ENCODE assay signal across 25 mouse cellular contexts in genomic region chr5:87532288-87532687, GRCm38 (mm10). TPM values are rescaled to one million over a fixed set of nuclear protein-coding genes. Genes with fewer than 3 reads are reported as not detected.
DNase-seq lines count a peak whose midpoint lies in the region; ATAC-seq lines count a peak whose summit lies in the region.
"Had no signal": no experiment of that assay in that cellular context is flagged by ENCODE, and none has a peak within 500 bp of the region (broad histone marks: within the 10 kb centered on the region; RNA-seq: fewer than 3 reads in every experiment).

No protein-coding gene starts in this region.

- peak; percentile 86 for ATAC-seq in kidney, embryonic 16.5 days (ENCODE audit: low FRiP score, low TSS enrichment)
- ATAC-seq in liver, embryonic 13.5 days (ENCODE audit: low read depth) = peak; percentile 67; the same call in 1 of the 2 replicates
- peak; percentile 87; the same call in 1 of the 2 replicates for ATAC-seq in stomach, embryonic 16.5 days (ENCODE audit: insufficient read depth, low FRiP score)
- ATAC-seq: forebrain, postnatal 0 days; lung, postnatal 0 days had no signal

- H3K4me2 ChIP-seq in kidney, embryonic 16.5 days (replicated peaks; ENCODE audit: low read depth, low read length) = no peak overlapping the region
- H3K4me2 ChIP-seq in liver, embryonic 13.5 days = no peak overlapping the region
- H3K4me2 ChIP-seq in stomach, embryonic 16.5 days (ENCODE audit: low read depth, low read length) = no peak overlapping the region
- H3K4me2 ChIP-seq: heart, embryonic 12.5 days; hindbrain, embryonic 15.5 days; midbrain, embryonic 12.5 days; neural tube, embryonic 13.5 days had no signal

- peak; percentile 48 for DNase-seq in kidney, adult 11 months
- no peak for DNase-seq in kidney, postnatal 10 days
- no peak for DNase-seq in liver, embryonic 13.5 days
- no peak for DNase-seq in spleen, postnatal 36 days (ENCODE audit: low spot score in 2 of 2)
- DNase-seq in urinary bladder, postnatal 25 days (ENCODE audit: low spot score) = no peak
- DNase-seq in gastrocnemius, adult 18-20 months (ENCODE audit: low spot score) = no peak
- DNase-seq: adrenal gland, adult 2 months; cerebellum, adult 2 months; cerebellum, postnatal 36 days; forebrain, postnatal 0 days; gastrocnemius, adult 2 months; heart, postnatal 36 days had no signal

- H3K36me3 ChIP-seq in kidney, embryonic 16.5 days (ENCODE audit: insufficient read depth, low read length) = no peaks in the 10 kb centered on the region
- no peaks in the 10 kb centered on the region for H3K36me3 ChIP-seq in liver, embryonic 13.5 days
- no peaks in the 10 kb centered on the region for H3K36me3 ChIP-seq in stomach, embryonic 16.5 days (ENCODE audit: control insufficient read depth, insufficient read depth, low read length)
- H3K36me3 ChIP-seq: forebrain, embryonic 10.5 days; heart, embryonic 12.5 days; hindbrain, embryonic 15.5 days; midbrain, embryonic 12.5 days; neural tube, embryonic 13.5 days had no signal

- H3K4me1 ChIP-seq in kidney, embryonic 16.5 days (ENCODE audit: insufficient read depth, low read length) = 0 out of 2 replicates have a peak, but pooled peaks cover 6% of the 10 kb centered on the region
- H3K4me1 ChIP-seq in liver, embryonic 13.5 days (replicated peaks) = no peaks in the 10 kb centered on the region
- no peaks in the 10 kb centered on the region for H3K4me1 ChIP-seq in stomach, embryonic 16.5 days (ENCODE audit: control insufficient read depth, insufficient read depth, low read length)
- H3K4me1 ChIP-seq: heart, embryonic 12.5 days; hindbrain, embryonic 15.5 days; midbrain, embryonic 12.5 days; neural tube, embryonic 13.5 days had no signal

- H3K4me3 ChIP-seq in kidney, embryonic 16.5 days (ENCODE audit: low read length) = no peak overlapping the region
- no peak overlapping the region for H3K4me3 ChIP-seq in liver, embryonic 13.5 days (replicated peaks)
- H3K4me3 ChIP-seq in stomach, embryonic 16.5 days (replicated peaks; ENCODE audit: low read length) = no peak overlapping the region
- H3K4me3 ChIP-seq: forebrain, embryonic 10.5 days; gastrocnemius, adult 2 months; heart, embryonic 12.5 days; hindbrain, embryonic 15.5 days; midbrain, embryonic 12.5 days; neural tube, embryonic 13.5 days had no signal

- H3K9me3 ChIP-seq in kidney, embryonic 16.5 days (ENCODE audit: low read length) = no peaks in the 10 kb centered on the region
- H3K9me3 ChIP-seq in liver, embryonic 13.5 days (replicated peaks) = no peaks in the 10 kb centered on the region
- no peaks in the 10 kb centered on the region for H3K9me3 ChIP-seq in stomach, embryonic 16.5 days (replicated peaks; ENCODE audit: control insufficient read depth, low read length)
- H3K9me3 ChIP-seq: forebrain, embryonic 10.5 days; heart, embryonic 12.5 days; hindbrain, embryonic 15.5 days; midbrain, embryonic 12.5 days; neural tube, embryonic 13.5 days had no signal

- no peak overlapping the region for H3K9ac ChIP-seq in kidney, embryonic 16.5 days (replicated peaks; ENCODE audit: low read length)
- no peak overlapping the region for H3K9ac ChIP-seq in liver, embryonic 13.5 days
- no peak overlapping the region for H3K9ac ChIP-seq in stomach, embryonic 16.5 days (ENCODE audit: low read length)
- H3K9ac ChIP-seq: forebrain, postnatal 0 days; heart, embryonic 12.5 days; hindbrain, embryonic 15.5 days; midbrain, embryonic 12.5 days; neural tube, embryonic 13.5 days had no signal

- 46% methylated on average over 2 of the region's 2 CpGs for WGBS in kidney, embryonic 16.5 days
- WGBS in liver, embryonic 13.5 days (ENCODE audit: insufficient replicate concordance) = 53% methylated on average over 2 of the region's 2 CpGs
- 38% methylated on average over 2 of the region's 2 CpGs for WGBS in stomach, embryonic 16.5 days

- no peaks in the 10 kb centered on the region for H3K27me3 ChIP-seq in kidney, embryonic 16.5 days (ENCODE audit: insufficient read depth, low read length)
- no peaks in the 10 kb centered on the region for H3K27me3 ChIP-seq in liver, embryonic 13.5 days
- no peaks in the 10 kb centered on the region for H3K27me3 ChIP-seq in stomach, embryonic 16.5 days (ENCODE audit: control insufficient read depth, insufficient read depth, low read length)
- H3K27me3 ChIP-seq: heart, embryonic 12.5 days; hindbrain, embryonic 15.5 days; midbrain, embryonic 12.5 days; neural tube, embryonic 13.5 days had no signal

- H3K27ac ChIP-seq in kidney, embryonic 16.5 days (ENCODE audit: low read length) = peak overlapping the region; percentile 58; the same call in 1 of the 2 replicates
- H3K27ac ChIP-seq in liver, embryonic 13.5 days = no peak overlapping the region
- H3K27ac ChIP-seq in stomach, embryonic 16.5 days (ENCODE audit: low read length) = peak overlapping the region; percentile 66; the same call in 1 of the 2 replicates
- H3K27ac ChIP-seq: forebrain, embryonic 10.5 days; gastrocnemius, adult 2 months; hindbrain, embryonic 15.5 days; midbrain, embryonic 12.5 days; neural tube, embryonic 13.5 days had no signal

RNA-seq across cellular contexts. Expression of gene Sult1b1, which starts 5.7 kb away (rescaled TPM):
- polyA plus RNA-seq in kidney, embryonic 16.5 days (2015; fragmentation: Nextera tagmentation; extraction: Ambion mirVana) = 2.1 and 2.3 TPM in 2 replicates
- 0.83 and 0.95 TPM in 2 replicates for polyA plus RNA-seq in liver, embryonic 13.5 days (2015; fragmentation: Nextera tagmentation; extraction: Ambion mirVana)
- 26.6 and 32.3 TPM in 2 replicates for polyA plus RNA-seq in stomach, embryonic 16.5 days (2015; fragmentation: Nextera tagmentation; extraction: Ambion mirVana)
- total RNA-seq in gastrocnemius, adult 18-20 months (2021) = not detected
- total RNA-seq: adrenal gland, adult 2 months; forebrain, postnatal 0 days; gastrocnemius, adult 2 months; granulocyte monocyte progenitor cell, adult 5-6 weeks; heart, postnatal 36 days; layer of hippocampus, postnatal 14 days; left cerebral cortex, postnatal 10 days; megakaryocyte progenitor cell, adult 5-6 weeks had no signal
- polyA plus RNA-seq: adrenal gland, adult 2 months; cerebellum, adult 2 months; forebrain, embryonic 10.5 days; forebrain, postnatal 0 days; heart, embryonic 12.5 days; hindbrain, embryonic 15.5 days; limb, embryonic 14.5 days; lung, postnatal 0 days; midbrain, embryonic 12.5 days; neural tube, embryonic 13.5 days had no signal

RNA-seq across cellular contexts. Expression of gene Sult1d1, which starts 36.5 kb away (rescaled TPM):
- 66.8 and 72.1 TPM in 2 replicates for polyA plus RNA-seq in kidney, embryonic 16.5 days (2015; fragmentation: Nextera tagmentation; extraction: Ambion mirVana)
- polyA plus RNA-seq in liver, embryonic 13.5 days (2015; fragmentation: Nextera tagmentation; extraction: Ambion mirVana) = 1.5 and 2.0 TPM in 2 replicates
- polyA plus RNA-seq in stomach, embryonic 16.5 days (2015; fragmentation: Nextera tagmentation; extraction: Ambion mirVana) = 39.8 and 40.5 TPM in 2 replicates
- not detected for total RNA-seq in gastrocnemius, adult 18-20 months (2021)
- total RNA-seq: forebrain, postnatal 0 days; gastrocnemius, adult 2 months; granulocyte monocyte progenitor cell, adult 5-6 weeks; heart, postnatal 36 days; layer of hippocampus, postnatal 14 days; left cerebral cortex, postnatal 10 days; megakaryocyte progenitor cell, adult 5-6 weeks had no signal
- polyA plus RNA-seq: adrenal gland, adult 2 months; cerebellum, adult 2 months; forebrain, embryonic 10.5 days; forebrain, postnatal 0 days; heart, embryonic 12.5 days; hindbrain, embryonic 15.5 days; limb, embryonic 14.5 days; midbrain, embryonic 12.5 days; neural tube, embryonic 13.5 days had no signal

RNA-seq across cellular contexts. Expression of gene Ugt2a1, which starts 41.6 kb away (rescaled TPM):
- polyA plus RNA-seq in kidney, embryonic 16.5 days (2015; fragmentation: Nextera tagmentation; extraction: Ambion mirVana) = not detected in 2 replicates
- not detected in 2 replicates for polyA plus RNA-seq in liver, embryonic 13.5 days (2015; fragmentation: Nextera tagmentation; extraction: Ambion mirVana)
- polyA plus RNA-seq in stomach, embryonic 16.5 days (2015; fragmentation: Nextera tagmentation; extraction: Ambion mirVana) = not detected in 2 replicates
- not detected for total RNA-seq in gastrocnemius, adult 18-20 months (2021)
- total RNA-seq: adrenal gland, adult 2 months; forebrain, postnatal 0 days; gastrocnemius, adult 2 months; granulocyte monocyte progenitor cell, adult 5-6 weeks; heart, postnatal 36 days; layer of hippocampus, postnatal 14 days; left cerebral cortex, postnatal 10 days; megakaryocyte progenitor cell, adult 5-6 weeks had no signal
- polyA plus RNA-seq: adrenal gland, adult 2 months; cerebellum, adult 2 months; forebrain, embryonic 10.5 days; forebrain, postnatal 0 days; heart, embryonic 12.5 days; hindbrain, embryonic 15.5 days; limb, embryonic 14.5 days; lung, postnatal 0 days; midbrain, embryonic 12.5 days; neural tube, embryonic 13.5 days had no signal

RNA-seq across cellular contexts. Expression of gene Gm43638, which starts 45.7 kb away (rescaled TPM):
- not detected in 2 replicates for polyA plus RNA-seq in kidney, embryonic 16.5 days (2015; fragmentation: Nextera tagmentation; extraction: Ambion mirVana)
- polyA plus RNA-seq in liver, embryonic 13.5 days (2015; fragmentation: Nextera tagmentation; extraction: Ambion mirVana) = not detected in 2 replicates
- polyA plus RNA-seq in stomach, embryonic 16.5 days (2015; fragmentation: Nextera tagmentation; extraction: Ambion mirVana) = not detected in 2 replicates
- total RNA-seq in gastrocnemius, adult 18-20 months (2021) = not detected
- total RNA-seq: adrenal gland, adult 2 months; forebrain, postnatal 0 days; gastrocnemius, adult 2 months; granulocyte monocyte progenitor cell, adult 5-6 weeks; heart, postnatal 36 days; layer of hippocampus, postnatal 14 days; left cerebral cortex, postnatal 10 days; megakaryocyte progenitor cell, adult 5-6 weeks had no signal
- polyA plus RNA-seq: adrenal gland, adult 2 months; cerebellum, adult 2 months; forebrain, embryonic 10.5 days; forebrain, postnatal 0 days; heart, embryonic 12.5 days; hindbrain, embryonic 15.5 days; limb, embryonic 14.5 days; lung, postnatal 0 days; midbrain, embryonic 12.5 days; neural tube, embryonic 13.5 days had no signal

RNA-seq across cellular contexts. Expression of gene Ugt2a2, which starts 50.2 kb away (rescaled TPM):
- not detected in 2 replicates for polyA plus RNA-seq in kidney, embryonic 16.5 days (2015; fragmentation: Nextera tagmentation; extraction: Ambion mirVana)
- not detected in 2 replicates for polyA plus RNA-seq in liver, embryonic 13.5 days (2015; fragmentation: Nextera tagmentation; extraction: Ambion mirVana)
- not detected in 2 replicates for polyA plus RNA-seq in stomach, embryonic 16.5 days (2015; fragmentation: Nextera tagmentation; extraction: Ambion mirVana)
- total RNA-seq in gastrocnemius, adult 18-20 months (2021) = not detected
- total RNA-seq: adrenal gland, adult 2 months; forebrain, postnatal 0 days; gastrocnemius, adult 2 months; granulocyte monocyte progenitor cell, adult 5-6 weeks; heart, postnatal 36 days; layer of hippocampus, postnatal 14 days; left cerebral cortex, postnatal 10 days; megakaryocyte progenitor cell, adult 5-6 weeks had no signal
- polyA plus RNA-seq: adrenal gland, adult 2 months; cerebellum, adult 2 months; forebrain, embryonic 10.5 days; forebrain, postnatal 0 days; heart, embryonic 12.5 days; hindbrain, embryonic 15.5 days; limb, embryonic 14.5 days; lung, postnatal 0 days; midbrain, embryonic 12.5 days; neural tube, embryonic 13.5 days had no signal

Comparison
In these comparisons a context has a peak if more than half of its experiments do, and no peak if none do; other contexts are left out.
1. RNA of gene Sult1d1, which starts 36.5 kb away (polyA plus RNA-seq): 66.8 to 72.1 TPM in kidney, embryonic 16.5 days and 39.8 to 40.5 TPM in stomach, embryonic 16.5 days; 1.5 to 2.0 TPM in liver, embryonic 13.5 days; every median in the first group is over 10 times any median in the second.
2. Peak in every context shown above with its lines, with median percentiles within 50 percentile points of each other: ATAC-seq.